Mouse (Mus musculus) MEL (cell line): ENCODE data around the gene Ephx1. TPM values are rescaled to one million over a fixed set of nuclear protein-coding genes. Genes with fewer than 3 reads are reported as not detected.

Experiments
- DNase-seq: peaks from one replicate; pipeline ENCODE4 v3.0.0; 2011; ENCODE audit warnings: low read depth, low spot score
- H3K27ac ChIP-seq: 2 replicates; pipeline ENCODE4 v1.5.1; 2012; ENCODE audit warnings: low read depth, mild to moderate bottlenecking, control low read depth, low read length, moderate library complexity; ENCODE audit not compliant: control insufficient read depth
- H3K27me3 ChIP-seq, 2 experiments: fragments of 150-350 bp in 1 of 2; sonication (generic) in 1 of 2; 2 replicates each; pipeline ENCODE4 v1.6.1; 2012; ENCODE audit warnings: low read length in 2 of 2, mild to moderate bottlenecking in 2 of 2, improper control_type of control experiment in 1 of 2, moderate library complexity in 1 of 2; ENCODE audit not compliant: insufficient read depth in 2 of 2, control insufficient read depth in 1 of 2
- H3K36me3 ChIP-seq, 2 experiments: 2 replicates each; pipeline ENCODE4 v1.6.1; 2012 to 2014; ENCODE audit warnings: low read length in 2 of 2, improper control_type of control experiment in 1 of 2, inconsistent platforms in 1 of 2, mild to moderate bottlenecking in 1 of 2; ENCODE audit not compliant: insufficient read depth in 2 of 2, control insufficient read depth in 1 of 2
- H3K4me1 ChIP-seq, 2 experiments: fragments of 150-350 bp in 1 of 2; sonication (generic) in 1 of 2; 2 replicates each; pipeline ENCODE4 v1.6.1; 2012; ENCODE audit warnings: low read length in 2 of 2, improper control_type of control experiment in 1 of 2, mild to moderate bottlenecking in 1 of 2; ENCODE audit not compliant: insufficient read depth in 2 of 2, control insufficient read depth in 1 of 2
- H3K4me3 ChIP-seq, 2 experiments: fragments of 150-350 bp in 1 of 2; sonication (generic) in 1 of 2; 2 replicates each; pipeline ENCODE4 v1.5.1; 2012; ENCODE audit warnings: low read depth in 2 of 2, low read length in 2 of 2, mild to moderate bottlenecking in 2 of 2, moderate library complexity in 2 of 2, control low read depth in 1 of 2, improper control_type of control experiment in 1 of 2; ENCODE audit not compliant: control insufficient read depth in 1 of 2, insufficient read depth in 1 of 2
- H3K79me2 ChIP-seq: 2 replicates; pipeline ENCODE4 v1.6.1; 2012; ENCODE audit warnings: mild to moderate bottlenecking, low read length, moderate library complexity; ENCODE audit not compliant: control insufficient read depth, poor library complexity, insufficient read depth
- H3K9ac ChIP-seq: 2 replicates; pipeline ENCODE4 v1.6.1; 2012; ENCODE audit warnings: low read depth, mild to moderate bottlenecking, control low read depth, low read length, moderate library complexity; ENCODE audit not compliant: control insufficient read depth, poor library complexity, severe bottlenecking
- H3K9me3 ChIP-seq: fragments of 150-350 bp; sonication (generic); replicated peaks from 2 replicates; pipeline ENCODE4 v1.6.1; 2012; ENCODE audit warnings: mild to moderate bottlenecking, low read length, improper control_type of control experiment, moderate library complexity; ENCODE audit not compliant: insufficient read depth
- BHLHE40 ChIP-seq: IDR thresholded peaks from 2 replicates; pipeline ENCODE4 v1.6.1; 2012; ENCODE audit warnings: low read depth, mild to moderate bottlenecking, inconsistent platforms, low read length, improper control_type of control experiment, borderline replicate concordance
- CHD1 ChIP-seq: IDR thresholded peaks from 2 replicates; pipeline ENCODE4 v1.6.1; 2012; ENCODE audit warnings: low read depth, mild to moderate bottlenecking, inconsistent platforms, low read length, improper control_type of control experiment
- CHD2 ChIP-seq: IDR thresholded peaks from 2 replicates; pipeline ENCODE4 v1.6.1; 2011; ENCODE audit warnings: low read length, improper control_type of control experiment
- EP300 ChIP-seq, 2 experiments: IDR thresholded peaks; 2 replicates each; pipeline ENCODE4 v1.6.1; 2011; ENCODE audit warnings: improper control_type of control experiment in 2 of 2, low read length in 2 of 2, low read depth in 1 of 2, mild to moderate bottlenecking in 1 of 2
- HCFC1 ChIP-seq: IDR thresholded peaks from 2 replicates; pipeline ENCODE4 v1.6.1; 2012; ENCODE audit warnings: low read depth, mild to moderate bottlenecking, inconsistent platforms, low read length, improper control_type of control experiment, moderate library complexity
- MAFK ChIP-seq: IDR thresholded peaks from 2 replicates; pipeline ENCODE4 v1.6.1; 2011; ENCODE audit warnings: low read depth, mild to moderate bottlenecking, low read length, improper control_type of control experiment, borderline replicate concordance
- MAZ ChIP-seq: IDR thresholded peaks from 2 replicates; pipeline ENCODE4 v1.6.1; 2012; ENCODE audit warnings: low read depth, mild to moderate bottlenecking, inconsistent platforms, low read length, improper control_type of control experiment
- MXI1 ChIP-seq: IDR thresholded peaks from 2 replicates; pipeline ENCODE4 v1.6.1; 2011; ENCODE audit warnings: mild to moderate bottlenecking, low read depth, low read length, improper control_type of control experiment
- MYC ChIP-seq: IDR thresholded peaks from 2 replicates; pipeline ENCODE4 v1.6.1; 2011; ENCODE audit warnings: low read depth, mild to moderate bottlenecking, low read length, improper control_type of control experiment, moderate library complexity
- NELFE ChIP-seq: IDR thresholded peaks from 2 replicates; pipeline ENCODE4 v1.6.1; 2011; ENCODE audit warnings: low read depth, low read length, improper control_type of control experiment
- POLR2A ChIP-seq, 2 experiments: IDR thresholded peaks; 2 replicates each; pipeline ENCODE4 v1.6.1; 2011 to 2012; ENCODE audit warnings: low read length in 2 of 2, mild to moderate bottlenecking in 2 of 2, control low read depth in 1 of 2, improper control_type of control experiment in 1 of 2, low read depth in 1 of 2, moderate library complexity in 1 of 2; ENCODE audit not compliant: control insufficient read depth in 1 of 2, insufficient read depth in 1 of 2, poor library complexity in 1 of 2
- POLR2AphosphoS2 ChIP-seq: IDR thresholded peaks from 2 replicates; pipeline ENCODE4 v1.6.1; 2011; ENCODE audit warnings: low read length, improper control_type of control experiment
- RCOR1 ChIP-seq: IDR thresholded peaks from 2 replicates; pipeline ENCODE4 v1.6.1; 2012; ENCODE audit warnings: low read depth, mild to moderate bottlenecking, inconsistent platforms, low read length, improper control_type of control experiment
- TAL1 ChIP-seq: IDR thresholded peaks from 2 replicates; pipeline ENCODE4 v1.6.1; 2012; ENCODE audit warnings: mild to moderate bottlenecking, inconsistent platforms, low read length, moderate library complexity, mixed read lengths
- TBP ChIP-seq: IDR thresholded peaks from 2 replicates; pipeline ENCODE4 v1.8.0; 2011; ENCODE audit warnings: low read depth, low read length, improper control_type of control experiment
- USF2 ChIP-seq, 2 experiments: IDR thresholded peaks; 2 replicates each; pipeline ENCODE4 v1.6.1; 2011 to 2012; ENCODE audit warnings: improper control_type of control experiment in 2 of 2, low read length in 2 of 2, borderline replicate concordance in 1 of 2, inconsistent platforms in 1 of 2, low read depth in 1 of 2, mild to moderate bottlenecking in 1 of 2; ENCODE audit not compliant: insufficient read depth in 1 of 2
- ZC3H11A ChIP-seq: IDR thresholded peaks from 2 replicates; pipeline ENCODE4 v1.6.1; 2012; ENCODE audit warnings: low read depth, mild to moderate bottlenecking, inconsistent platforms, low read length, improper control_type of control experiment
- ZMIZ1 ChIP-seq: IDR thresholded peaks from 2 replicates; pipeline ENCODE4 v1.6.1; 2012; ENCODE audit warnings: low read depth, mild to moderate bottlenecking, inconsistent platforms, low read length, improper control_type of control experiment, moderate library complexity
- polyA plus RNA-seq, 2 experiments: library from polyadenylated mRNA; stranded (reverse) in 1 of 2; unstranded in 1 of 2; fragments of >175 nt in 1 of 2; fragments of >200 nt in 1 of 2; gene quantifications; 2 replicates each; pipeline versions ENCODE4 v1.2.1 to v1.2.4; 2012; ENCODE audit warnings: low replicate concordance in 2 of 2, low read depth in 1 of 2; ENCODE audit not compliant: insufficient read length in 2 of 2, insufficient read depth in 1 of 2, missing spikeins in 1 of 2
- total RNA-seq: library from RNA; depleted of rRNA; stranded (reverse); fragments of 300-350 nt; gene quantifications from 2 replicates; pipeline ENCODE4 v1.2.3, GENCODE M21; 2012

Gene Ephx1
- total and polyA plus RNA-seq, 3 experiments: 0.15 to 0.39 TPM; not detected in 1

GRCm38 (mm10) chr1:181009754-181010153, 10.9 kb downstream of the Ephx1 start:
- H3K9me3 ChIP-seq: no peaks in the 10 kb centered on the region
- no peaks in the 10 kb centered on the region for H3K36me3 ChIP-seq
- DNase-seq: no peak
- no peaks in the 10 kb centered on the region for H3K79me2 ChIP-seq
- no peaks in the 10 kb centered on the region for H3K4me1 ChIP-seq
- no peak overlapping the region for H3K9ac ChIP-seq
- TF ChIP-seq MYC (no peak), RCOR1 (no peak), MAZ (no peak), USF2 (IDR thresholded peaks at IDR 0.05; ENCODE audit: borderline replicate concordance in 1 of 2, insufficient read depth in 1 of 2, low read depth in 1 of 2, low read length in 2 of 2) (no peak), HCFC1 (no peak), POLR2AphosphoS2 (no peak), CHD1 (no peak), BHLHE40 (no peak), MXI1 (no peak), CHD2 (no peak), ZC3H11A (no peak), ZMIZ1 (no peak), NELFE (no peak), MAFK (no peak)
- peaks cover 2 to 6% of the 10 kb centered on the region in 2 experiments for H3K27me3 ChIP-seq
- no peak overlapping the region for H3K4me3 ChIP-seq
- H3K27ac ChIP-seq: no peak overlapping the region

GRCm38 (mm10) chr1:181009011-181009590, 11.6 kb downstream of the Ephx1 start:
- H3K4me3 ChIP-seq: no peak overlapping the region
- H3K9ac ChIP-seq: no peak overlapping the region
- peaks cover 2 to 6% of the 10 kb centered on the region in 2 experiments for H3K27me3 ChIP-seq
- H3K27ac ChIP-seq: no peak overlapping the region
- no peak for TF ChIP-seq EP300 (IDR thresholded peaks at IDR 0.05; ENCODE audit: low read depth in 1 of 2, low read length in 2 of 2)
- TF ChIP-seq POLR2A (IDR thresholded peaks at IDR 0.05; ENCODE audit: control insufficient read depth in 1 of 2, insufficient read depth in 1 of 2, low read depth in 1 of 2, low read length in 2 of 2, poor library complexity in 1 of 2): no peak
- TF ChIP-seq TBP: no peak
- no peak for TF ChIP-seq TAL1
- H3K9me3 ChIP-seq: no peaks in the 10 kb centered on the region
- no peaks in the 10 kb centered on the region for H3K36me3 ChIP-seq
- no peaks in the 10 kb centered on the region for H3K4me1 ChIP-seq
- no peaks in the 10 kb centered on the region for H3K79me2 ChIP-seq
- no peak for DNase-seq
